Mouse (Mus musculus): Measurements from ENCODE around the gene Tcl1.

DNA sequence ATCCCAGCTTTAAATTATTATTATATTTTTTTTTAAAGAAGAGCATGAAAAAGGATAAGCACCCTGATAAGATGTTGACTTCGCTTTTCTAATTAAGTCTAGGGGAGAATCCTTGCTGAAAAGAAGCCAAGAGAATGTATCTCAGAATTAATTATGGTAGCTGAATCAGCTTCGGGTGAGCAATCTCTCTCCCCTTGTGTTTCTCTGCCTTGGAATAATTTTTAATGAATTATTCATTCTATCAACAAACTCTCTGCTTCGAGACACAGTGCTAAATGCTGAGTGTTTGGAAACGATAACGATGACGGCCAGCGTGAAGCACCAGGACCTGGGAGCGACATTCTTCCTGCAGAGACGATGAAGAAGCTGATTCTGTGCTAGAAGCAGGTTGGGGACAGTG, 16.5 kb upstream of the Tcl1 start:
- TF ChIP-seq POLR2A (IDR thresholded peaks at IDR 0.05; ENCODE audit: low read depth, low read length), result no peak
- no peak for TF ChIP-seq CTCF (IDR thresholded peaks at IDR 0.05; ENCODE audit: extremely low read depth, insufficient read depth, insufficient read length, insufficient replicate concordance)

Measured in spleen, adult 2 months (tissue).